Mouse (Mus musculus): ENCODE data around the gene Acap2. TPM values are rescaled to one million over a fixed set of nuclear protein-coding genes. Genes with fewer than 3 reads are reported as not detected.

Acap2 gene
- 24.8 TPM for polyA plus RNA-seq (2017; shearing (Covaris generic))

DNA sequence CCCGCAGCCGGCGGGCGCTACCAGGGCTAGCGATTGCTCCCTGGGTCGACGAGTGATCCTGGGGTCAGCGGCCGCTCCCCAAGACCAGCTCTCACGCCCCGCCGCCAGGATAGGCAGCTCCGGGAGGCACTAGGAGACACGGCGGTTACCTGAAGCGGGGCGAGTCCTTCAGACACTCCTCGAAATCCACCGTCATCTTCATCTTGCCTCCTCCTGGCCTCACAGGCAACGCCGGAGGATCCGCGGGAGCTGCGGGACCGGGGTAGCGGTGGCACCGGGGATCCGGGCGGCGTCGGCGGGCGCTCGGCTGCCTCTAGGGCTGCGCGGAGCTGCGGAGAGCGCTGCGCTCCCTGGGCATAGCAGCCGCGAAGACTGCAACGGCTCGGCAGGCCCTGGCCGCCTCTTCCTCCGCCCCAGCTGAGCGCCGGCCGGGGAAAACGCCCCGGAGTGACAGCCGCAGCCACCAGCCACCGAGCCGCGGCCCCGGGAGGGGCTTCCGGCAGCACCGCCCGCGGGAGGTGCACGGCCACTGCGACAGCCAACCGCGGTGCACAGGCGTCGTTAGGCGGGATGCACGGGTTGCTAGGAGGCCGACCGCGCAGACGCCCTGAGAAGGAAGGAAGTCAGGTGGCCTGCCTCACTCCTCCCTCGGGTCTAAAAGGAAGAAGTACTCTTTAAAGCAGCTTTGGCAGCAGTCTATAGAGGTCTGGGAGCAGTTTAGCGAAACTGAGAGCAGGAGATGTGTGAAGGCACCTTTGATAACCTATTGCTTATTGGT, at the start of gene Acap2:
Gene Acap2 (minus strand): TSS at position 456 of the 778 bp plus-strand sequence.

DNA sequence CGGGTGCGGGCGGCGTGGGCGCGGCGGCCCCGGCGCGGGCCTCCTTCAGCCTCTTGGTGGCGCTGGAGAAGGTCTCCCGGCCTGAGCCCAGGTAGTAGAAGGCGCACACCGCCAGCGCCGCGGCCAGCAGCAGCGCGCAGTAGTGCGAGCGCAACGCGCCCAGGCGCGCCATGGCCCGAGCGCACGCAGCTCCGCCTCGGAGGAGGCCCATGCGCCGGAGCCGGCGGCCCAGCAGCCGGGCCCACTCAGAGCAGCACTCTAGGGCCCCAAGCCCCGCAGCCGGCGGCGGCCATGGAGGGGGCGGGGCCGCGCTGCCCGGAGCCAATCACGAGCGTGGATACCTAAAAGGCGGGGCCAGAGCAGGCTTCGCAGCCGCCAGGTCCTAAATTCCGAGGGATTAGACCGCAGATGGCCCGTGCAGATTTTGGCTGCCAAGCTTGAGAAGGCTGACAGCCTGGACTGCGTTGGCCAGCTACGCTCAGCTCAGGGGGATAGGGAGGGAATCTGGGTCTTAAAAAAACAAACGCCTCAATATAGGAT, 119.8 kb downstream of the Acap2 start, which contains the start of gene Xxylt1:
Gene Xxylt1 (minus strand): TSS at position 308 of the 540 bp plus-strand sequence.

Other genes with a start within 250 kb of the Acap2 start
- 28.9 TPM for gene Xxylt1, start 119.8 kb downstream of the Acap2 start, polyA plus RNA-seq (2017; shearing (Covaris generic))
- gene Ppp1r2, start 74.0 kb upstream of the Acap2 start, polyA plus RNA-seq (2017; shearing (Covaris generic)): 16.5 TPM
- gene Apod, start 113.6 kb upstream of the Acap2 start, polyA plus RNA-seq (2017; shearing (Covaris generic)): not detected
- gene Bdh1, start 221.0 kb upstream of the Acap2 start, polyA plus RNA-seq (2017; shearing (Covaris generic)): 53.0 TPM